Mouse (Mus musculus) skeletal muscle tissue, adult 2 months (tissue): ENCODE measurements around the gene Dctd.

ENCODE experiments used
- DNase-seq: peaks from one replicate; pipeline ENCODE4 v3.0.0-alpha.2; 2012; ENCODE audit warnings: low read depth, low spot score

Gene Dctd

GRCm38 (mm10) chr8:48098792-48099191 is at the start of gene Dctd:
Dctd (plus strand) TSS chr8:48099092.
- no peak for DNase-seq

- no peak for DNase-seq
These were observed 45.3 kb upstream of the Dctd start for GRCm38 (mm10) chr8:48053611-48054010.

- no peak for DNase-seq
These were observed 35.3 kb upstream of the Dctd start for GRCm38 (mm10) chr8:48063526-48064072.

- DNase-seq, result no peak
These were observed 24.7 kb upstream of the Dctd start for GRCm38 (mm10) chr8:48074149-48074548.

- peak; percentile 13 for DNase-seq
These were observed 16.5 kb upstream of the Dctd start for GRCm38 (mm10) chr8:48082343-48082742.

- DNase-seq, result no peak
These were observed 8.2 kb upstream of the Dctd start for GRCm38 (mm10) chr8:48090661-48091060.

- no peak for DNase-seq
These were observed 3.5 kb upstream of the Dctd start for GRCm38 (mm10) chr8:48095378-48095777.

- DNase-seq, result peak; percentile 20
These were observed 1.6 kb upstream of the Dctd start for GRCm38 (mm10) chr8:48097131-48097794.

- DNase-seq, result no peak
These were observed 732 bp upstream of the Dctd start for GRCm38 (mm10) chr8:48098081-48098639.

- DNase-seq, result no peak
These were observed 1.4 kb downstream of the Dctd start for GRCm38 (mm10) chr8:48100100-48100787.

GRCm38 (mm10) chr8:48109373-48109855 is 10.5 kb downstream of the Dctd start:
- no peak for DNase-seq

GRCm38 (mm10) chr8:48109856-48110780 is 11.2 kb downstream of the Dctd start:
- DNase-seq, result peak; percentile 32

- DNase-seq, result no peak
These were observed 15.7 kb downstream of the Dctd start for GRCm38 (mm10) chr8:48114591-48114990.

- DNase-seq, result no peak
These were observed 24.1 kb downstream of the Dctd start for GRCm38 (mm10) chr8:48122991-48123390.

- DNase-seq, result no peak
These were observed 26.0 kb downstream of the Dctd start for GRCm38 (mm10) chr8:48124857-48125256.

- no peak for DNase-seq
These were observed 28.1 kb downstream of the Dctd start for GRCm38 (mm10) chr8:48126954-48127353.

- DNase-seq, result no peak
These were observed 31.4 kb downstream of the Dctd start for GRCm38 (mm10) chr8:48130266-48130665.

- DNase-seq, result no peak
These were observed 34.4 kb downstream of the Dctd start for GRCm38 (mm10) chr8:48133321-48133720.

- DNase-seq, result no peak
These were observed 38.1 kb downstream of the Dctd start for GRCm38 (mm10) chr8:48136804-48137650.

- DNase-seq, result no peak
These were observed 38.7 kb downstream of the Dctd start for GRCm38 (mm10) chr8:48137651-48137937.

GRCm38 (mm10) chr8:48141023-48141422 is 42.1 kb downstream of the Dctd start:
- DNase-seq, result no peak
